Mouse (Mus musculus) neural tube, embryonic 11.5 days (tissue): ENCODE measurements around the gene Clcc1. TPM values are rescaled to one million over a fixed set of nuclear protein-coding genes. Genes with fewer than 3 reads are reported as not detected.

Experiments
- ATAC-seq: fragments of 200-750 bp; cut with Nextera tagmentation; 2 replicates; pipeline ENCODE4 v1.8.0; 2017; ENCODE audit warnings: moderate number of reproducible peaks, mild to moderate bottlenecking, moderate TSS enrichment, moderate library complexity; ENCODE audit not compliant: insufficient read depth, low FRiP score, low TSS enrichment
- DNase-seq: peaks from one replicate; pipeline ENCODE4 v3.0.0-alpha.2; 2015; ENCODE audit warnings: low spot score
- H3K27ac ChIP-seq: fragments of 300-500 bp; sonication (generic); 2 replicates; pipeline ENCODE4 v1.5.1; 2014; ENCODE audit warnings: low read depth, mild to moderate bottlenecking, low read length
- H3K27me3 ChIP-seq: fragments of 300-500 bp; sonication (generic); 2 replicates; pipeline ENCODE4 v1.6.1; 2014; ENCODE audit warnings: mild to moderate bottlenecking, low read length, mixed read lengths; ENCODE audit not compliant: control insufficient read depth, insufficient read depth
- H3K36me3 ChIP-seq: fragments of 300-500 bp; sonication (generic); 2 replicates; pipeline ENCODE4 v1.6.1; 2014; ENCODE audit warnings: mild to moderate bottlenecking, low read length, moderate library complexity, mixed read lengths; ENCODE audit not compliant: control insufficient read depth, insufficient read depth
- H3K4me1 ChIP-seq: fragments of 300-500 bp; sonication (generic); 2 replicates; pipeline ENCODE4 v1.6.1; 2014; ENCODE audit warnings: low read length, mixed read lengths; ENCODE audit not compliant: control insufficient read depth, insufficient read depth
- H3K4me2 ChIP-seq: fragments of 300-500 bp; sonication (generic); 2 replicates; pipeline ENCODE4 v1.6.1; 2014; ENCODE audit warnings: low read depth, mild to moderate bottlenecking, moderate library complexity
- H3K4me3 ChIP-seq: fragments of 300-500 bp; sonication (generic); 2 replicates; pipeline ENCODE4 v1.5.1; 2014; ENCODE audit warnings: low read depth, low read length
- H3K9ac ChIP-seq: fragments of 300-500 bp; sonication (generic); 2 replicates; pipeline ENCODE4 v1.6.1; 2014; ENCODE audit warnings: mild to moderate bottlenecking, low read length
- H3K9me3 ChIP-seq: fragments of 300-500 bp; sonication (generic); 2 replicates; pipeline ENCODE4 v1.6.1; 2016; ENCODE audit warnings: low read length; ENCODE audit not compliant: control insufficient read depth
- WGBS: fragments of 180-500 bp; shearing (Covaris S2); extraction: QIAGEN DNeasy Blood & Tissue Kit; methylation state at CpG from one replicate; pipeline ENCODE4 v1.1.7; 2014; 5-methylcytosine and 5-hydroxymethylcytosine counted together
- polyA plus RNA-seq: library from polyadenylated mRNA; unstranded; fragments of >200 nt; fragmentation: Nextera tagmentation; extraction: Ambion mirVana; gene quantifications from 2 replicates; pipeline ENCODE4 v1.2.1, GENCODE M21; 2014

Clcc1 gene
- polyA plus RNA-seq, 1 experiment from 2014 or later = 49.2 TPM

DNA sequence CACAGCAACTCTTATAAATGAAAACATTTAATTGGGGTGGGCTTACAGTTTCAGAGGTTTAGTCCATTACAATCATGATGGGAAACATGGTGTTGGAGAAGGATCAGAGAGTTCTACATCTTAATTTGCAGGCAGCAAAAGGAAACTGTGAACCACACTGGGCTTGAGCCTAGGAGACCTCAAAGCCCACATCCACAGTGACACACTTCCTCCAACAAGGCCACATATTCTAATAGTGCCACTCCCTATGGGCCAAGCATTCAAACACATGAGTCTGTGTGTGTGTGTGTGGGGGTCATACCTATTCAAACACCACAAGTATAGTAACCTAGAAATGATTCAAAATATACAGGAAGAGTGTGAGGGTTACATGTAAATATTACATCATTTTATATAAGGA is 73.6 kb downstream of the Clcc1 start:
- Histone ChIP-seq H3K4me3 (no peak overlapping the region), H3K9ac (no peak overlapping the region), H3K27ac (no peak overlapping the region), H3K27me3 (no peaks in the 10 kb centered on the region), H3K4me1 (peaks cover 3% of the 10 kb centered on the region; the same call in 1 of the 2 replicates), H3K36me3 (no peaks in the 10 kb centered on the region), H3K9me3 (no peaks in the 10 kb centered on the region), H3K4me2 (no peak overlapping the region)
- ATAC-seq (no peak), DNase-seq (no peak)

DNA sequence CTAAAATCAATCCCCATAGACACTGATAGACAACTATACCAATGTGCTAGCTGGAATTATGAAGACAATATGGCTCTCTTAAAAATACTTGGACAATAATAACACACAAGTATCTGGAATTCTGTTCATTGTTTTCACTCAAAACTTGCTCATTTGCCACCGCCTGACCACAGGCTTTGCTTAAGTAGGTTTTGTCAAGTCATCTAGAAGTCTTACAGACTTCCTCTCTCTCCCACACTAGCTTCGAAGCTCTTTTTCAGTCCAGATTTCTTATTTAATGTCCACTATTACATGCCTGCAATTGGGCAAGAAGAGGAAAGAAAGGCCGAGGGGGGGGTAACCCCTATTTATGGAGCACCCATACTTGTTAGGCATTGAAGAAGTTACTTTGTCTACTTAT is 74.1 kb downstream of the Clcc1 start:
- DNase-seq = no peak
- Histone ChIP-seq H3K27me3 (no peaks in the 10 kb centered on the region), H3K9me3 (no peaks in the 10 kb centered on the region), H3K27ac (no peak overlapping the region), H3K9ac (no peak overlapping the region), H3K36me3 (no peaks in the 10 kb centered on the region), H3K4me2 (no peak overlapping the region), H3K4me1 (peaks cover 2% of the 10 kb centered on the region; the same call in 1 of the 2 replicates), H3K4me3 (no peak overlapping the region)
- no peak for ATAC-seq
- 94% methylated on average over 3 of the region's 3 CpGs for WGBS

Other genes starting within 250 kb of the Clcc1 start
- gene Celsr2, start 238.4 kb upstream of the Clcc1 start, polyA plus RNA-seq = 65.2 and 65.5 TPM in 2 replicates
- 214 and 216 TPM in 2 replicates for gene Sars, start 208.7 kb upstream of the Clcc1 start, polyA plus RNA-seq
- gene 1700013F07Rik, start 119.8 kb upstream of the Clcc1 start, polyA plus RNA-seq = not detected in 2 replicates
- gene 5330417C22Rik, start 117.4 kb upstream of the Clcc1 start, polyA plus RNA-seq = 1.4 and 1.8 TPM in 2 replicates
- 55.4 and 56.6 TPM in 2 replicates for gene Tmem167b, start 91.4 kb upstream of the Clcc1 start, polyA plus RNA-seq
- 70.7 and 74.8 TPM in 2 replicates for gene Taf13, start 82.2 kb upstream of the Clcc1 start, polyA plus RNA-seq
- 50.1 and 54.6 TPM in 2 replicates for gene Wdr47, start 62.6 kb upstream of the Clcc1 start, polyA plus RNA-seq
- gene Gpsm2, start 68.4 kb downstream of the Clcc1 start, polyA plus RNA-seq = 101 and 109 TPM in 2 replicates
- gene Aknad1, start 85.7 kb downstream of the Clcc1 start, polyA plus RNA-seq = 0.08 and 0.15 TPM in 2 replicates
- 20.8 and 25.4 TPM in 2 replicates for gene Stxbp3, start 186.6 kb downstream of the Clcc1 start, polyA plus RNA-seq
- not detected in 2 replicates for gene Fndc7, start 236.1 kb downstream of the Clcc1 start, polyA plus RNA-seq